Mouse (Mus musculus): ENCODE data around the gene Jakmip3.

DNA sequence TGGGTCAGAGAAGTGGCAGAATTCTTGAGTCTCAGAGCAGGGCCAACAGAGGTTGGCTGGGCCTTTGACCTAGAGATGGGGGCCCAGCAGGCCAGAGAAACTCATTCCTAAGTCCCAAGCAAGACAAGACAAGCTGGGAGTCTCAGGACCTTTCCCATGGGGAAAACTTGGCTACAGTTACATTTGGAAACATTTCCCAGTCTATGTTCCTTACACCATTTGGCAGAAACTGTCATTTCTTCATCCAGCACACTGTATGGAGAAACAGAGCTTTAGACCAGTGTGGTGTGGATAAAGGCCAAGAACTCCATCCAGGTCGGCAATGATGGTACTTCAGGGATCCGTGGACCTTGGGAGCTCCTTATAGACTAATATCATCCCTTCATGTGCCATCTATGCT is 71.1 kb downstream of the Jakmip3 start:
- TF ChIP-seq CEBPB (IDR thresholded peaks at IDR 0.05; ENCODE audit: low read depth) (no peak), CTCF (IDR thresholded peaks at IDR 0.05; ENCODE audit: control insufficient read depth, insufficient read depth, insufficient read length) (no peak), USF1 (IDR thresholded peaks at IDR 0.05; ENCODE audit: low read depth) (no peak), MYOD1 (IDR thresholded peaks at IDR 0.05; ENCODE audit: control insufficient read depth, insufficient read length, low read depth) (no peak), MAX (IDR thresholded peaks at IDR 0.05) (no peak)
